Mouse (Mus musculus) thymus, adult 2 months (tissue): ENCODE results near the gene Lrrfip1.

Experiments
- CTCF ChIP-seq: fragments of 200-500 bp; IDR thresholded peaks from 2 replicates; pipeline ENCODE4 v1.5.1; 2012; ENCODE audit warnings: mild to moderate bottlenecking, control low read depth, low read length, moderate library complexity, borderline replicate concordance; ENCODE audit not compliant: control insufficient read depth, poor library complexity, insufficient read depth; ENCODE audit errors: extremely low read depth
- POLR2A ChIP-seq: fragments of 200-500 bp; IDR thresholded peaks from 2 replicates; pipeline ENCODE4 v1.6.1; 2012; ENCODE audit warnings: mild to moderate bottlenecking, low read length, control low read depth, moderate library complexity; ENCODE audit not compliant: control insufficient read depth, poor library complexity, insufficient read depth; ENCODE audit errors: extremely low read depth

DNA sequence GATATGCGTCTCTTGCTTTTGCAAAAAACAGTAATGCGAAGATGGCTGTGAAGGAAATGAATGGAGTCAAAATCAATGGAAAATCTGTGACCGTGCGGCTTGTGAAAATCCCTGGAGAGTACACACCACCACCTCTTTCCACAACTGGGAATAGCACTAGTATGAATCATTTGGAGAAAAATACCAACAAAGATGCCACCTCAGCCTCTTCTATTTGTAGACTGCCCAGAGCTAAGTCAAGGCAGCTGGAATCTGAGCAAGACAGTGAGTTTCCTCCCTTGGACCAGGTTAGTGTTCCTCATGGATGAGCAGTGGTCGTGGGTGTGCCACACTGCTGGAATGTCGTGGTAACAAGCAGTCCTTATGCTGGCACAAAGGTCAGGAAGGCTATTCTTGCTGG, 168.3 kb downstream of the Lrrfip1 start:
- TF ChIP-seq CTCF = no peak
- no peak for TF ChIP-seq POLR2A
